Mouse (Mus musculus): Measurements from ENCODE around the gene Gm45062. TPM values are rescaled to one million over a fixed set of nuclear protein-coding genes. Genes with fewer than 3 reads are reported as not detected.

The Gm45062 gene
- polyA plus RNA-seq, 1 experiment from 2014 or later, result 4.2 TPM

- Histone ChIP-seq H3K4me1 (ENCODE audit: control insufficient read depth in 2 of 2, insufficient read depth in 2 of 2, low read length in 2 of 2) (0 out of 4 replicates have a peak, but pooled peaks cover 0 to 2% of the 10 kb centered on the region in 2 experiments), H3K36me3 (ENCODE audit: control insufficient read depth, insufficient read depth, low read length) (no peaks in the 10 kb centered on the region), H3K4me3 (ENCODE audit: control insufficient read depth in 1 of 2, insufficient read depth in 1 of 2, low read depth in 1 of 2, low read length in 2 of 2) (no peak overlapping the region), H3K4me2 (ENCODE audit: low read length) (no peak overlapping the region), H3K9me3 (ENCODE audit: control insufficient read depth, low read length) (no peaks in the 10 kb centered on the region), H3K9ac (ENCODE audit: low read length) (no peak overlapping the region), H3K27ac (replicated peaks in 1 of 2; ENCODE audit: control insufficient read depth in 1 of 2, insufficient read depth in 1 of 2, low read depth in 2 of 2, low read length in 2 of 2) (no peak overlapping the region), H3K27me3 (ENCODE audit: control insufficient read depth, insufficient read depth, low read length) (no peaks in the 10 kb centered on the region)
- WGBS, result 65% methylated on average over 2 of the region's 2 CpGs
- ATAC-seq (ENCODE audit: insufficient number of reproducible peaks, insufficient read depth, low FRiP score, low read depth), result no peak
Observed at GRCm38 (mm10) chr6:8347154-8347553, 87.9 kb downstream of the Gm45062 start.

DNA sequence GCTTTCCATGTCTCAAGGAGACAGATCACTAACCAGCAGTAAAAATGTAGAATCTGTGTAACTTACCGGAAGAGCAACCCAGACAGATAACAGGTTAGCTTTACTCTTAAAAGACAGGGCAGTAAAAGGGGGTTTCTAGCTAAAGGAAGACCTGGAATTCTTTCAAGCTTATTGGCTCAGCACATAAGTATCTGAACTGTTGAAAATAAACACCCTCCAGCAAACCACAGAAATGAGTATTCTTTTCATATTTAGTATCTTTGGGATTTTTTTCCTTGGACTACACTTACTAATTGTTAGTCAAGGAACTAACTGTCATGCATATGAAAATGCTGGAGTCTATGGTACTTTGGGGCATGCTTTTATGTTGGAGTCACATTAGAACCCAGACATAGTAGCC is 89.1 kb downstream of the Gm45062 start:
- no peak overlapping the region for H3K4me2 ChIP-seq (ENCODE audit: low read length)
- no peak overlapping the region for H3K9ac ChIP-seq (ENCODE audit: low read length)
- no peaks in the 10 kb centered on the region for H3K27me3 ChIP-seq (ENCODE audit: control insufficient read depth, insufficient read depth, low read length)
- no peak for ATAC-seq (ENCODE audit: insufficient number of reproducible peaks, insufficient read depth, low FRiP score, low read depth)
- H3K9me3 ChIP-seq (ENCODE audit: control insufficient read depth, low read length), result no peaks in the 10 kb centered on the region
- no peak overlapping the region for H3K4me3 ChIP-seq (ENCODE audit: control insufficient read depth in 1 of 2, insufficient read depth in 1 of 2, low read depth in 1 of 2, low read length in 2 of 2)
- WGBS, result 88% methylated on average over 1 of the region's 1 CpGs
- no peaks in the 10 kb centered on the region for H3K36me3 ChIP-seq (ENCODE audit: control insufficient read depth, insufficient read depth, low read length)
- H3K4me1 ChIP-seq (ENCODE audit: control insufficient read depth in 2 of 2, insufficient read depth in 2 of 2, low read length in 2 of 2), result 0 out of 4 replicates have a peak, but pooled peaks cover 0 to 2% of the 10 kb centered on the region in 2 experiments
- no peak overlapping the region for H3K27ac ChIP-seq (replicated peaks in 1 of 2; ENCODE audit: control insufficient read depth in 1 of 2, insufficient read depth in 1 of 2, low read depth in 2 of 2, low read length in 2 of 2)

DNA sequence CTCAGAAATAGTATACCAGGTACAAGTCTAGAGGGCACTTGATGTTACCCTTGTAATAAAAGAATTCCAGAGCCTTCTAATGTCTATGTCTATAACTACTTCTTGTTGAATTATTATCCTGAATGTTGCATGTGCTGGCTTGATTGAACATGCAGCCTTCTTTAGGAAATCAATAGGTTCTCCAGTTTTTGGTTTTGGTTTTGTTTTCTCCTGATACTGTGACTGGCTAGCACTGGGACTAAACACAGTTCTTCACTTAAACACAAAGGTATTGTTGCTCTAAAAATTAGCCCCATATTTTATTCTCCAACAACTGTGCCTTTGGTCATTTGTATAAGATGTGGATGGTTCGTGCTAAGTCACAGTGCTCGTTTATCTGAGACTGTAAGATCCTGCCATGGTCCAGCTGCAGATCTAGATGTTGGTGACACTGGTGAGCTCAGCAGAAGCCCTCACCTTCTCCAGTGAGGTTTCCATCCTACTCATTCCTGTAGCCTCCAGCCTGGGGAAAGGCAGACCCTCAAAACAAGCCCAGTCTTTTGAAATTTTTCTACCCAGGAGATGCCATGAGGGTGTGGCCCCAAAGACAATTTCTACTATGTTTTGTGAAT is 89.9 kb downstream of the Gm45062 start:
- Histone ChIP-seq H3K4me3 (ENCODE audit: control insufficient read depth in 1 of 2, insufficient read depth in 1 of 2, low read depth in 1 of 2, low read length in 2 of 2) (no peak overlapping the region), H3K36me3 (ENCODE audit: control insufficient read depth, insufficient read depth, low read length) (no peaks in the 10 kb centered on the region), H3K9me3 (ENCODE audit: control insufficient read depth, low read length) (no peaks in the 10 kb centered on the region), H3K27me3 (ENCODE audit: control insufficient read depth, insufficient read depth, low read length) (no peaks in the 10 kb centered on the region), H3K4me2 (ENCODE audit: low read length) (no peak overlapping the region), H3K9ac (ENCODE audit: low read length) (no peak overlapping the region), H3K27ac (replicated peaks in 1 of 2; ENCODE audit: control insufficient read depth in 1 of 2, insufficient read depth in 1 of 2, low read depth in 2 of 2, low read length in 2 of 2) (no peak overlapping the region), H3K4me1 (ENCODE audit: control insufficient read depth in 2 of 2, insufficient read depth in 2 of 2, low read length in 2 of 2) (0 out of 4 replicates have a peak, but pooled peaks cover 0 to 2% of the 10 kb centered on the region in 2 experiments)
- WGBS, result 82% methylated on average over 2 of the region's 2 CpGs
- ATAC-seq (ENCODE audit: insufficient number of reproducible peaks, insufficient read depth, low FRiP score, low read depth), result no peak

- ATAC-seq (ENCODE audit: insufficient number of reproducible peaks, insufficient read depth, low FRiP score, low read depth), result no peak
- no peak overlapping the region for H3K27ac ChIP-seq (replicated peaks in 1 of 2; ENCODE audit: control insufficient read depth in 1 of 2, insufficient read depth in 1 of 2, low read depth in 2 of 2, low read length in 2 of 2)
- H3K27me3 ChIP-seq (ENCODE audit: control insufficient read depth, insufficient read depth, low read length), result no peaks in the 10 kb centered on the region
- WGBS, result 89% methylated on average over 2 of the region's 2 CpGs
- no peak overlapping the region for H3K4me3 ChIP-seq (ENCODE audit: control insufficient read depth in 1 of 2, insufficient read depth in 1 of 2, low read depth in 1 of 2, low read length in 2 of 2)
- H3K4me1 ChIP-seq (ENCODE audit: control insufficient read depth in 2 of 2, insufficient read depth in 2 of 2, low read length in 2 of 2), result 0 out of 4 replicates have a peak, but pooled peaks cover 0 to 2% of the 10 kb centered on the region in 2 experiments
- no peaks in the 10 kb centered on the region for H3K9me3 ChIP-seq (ENCODE audit: control insufficient read depth, low read length)
- no peak overlapping the region for H3K4me2 ChIP-seq (ENCODE audit: low read length)
- H3K9ac ChIP-seq (ENCODE audit: low read length), result no peak overlapping the region
- no peaks in the 10 kb centered on the region for H3K36me3 ChIP-seq (ENCODE audit: control insufficient read depth, insufficient read depth, low read length)
Observed at GRCm38 (mm10) chr6:8351507-8351906, 92.3 kb downstream of the Gm45062 start.

DNA sequence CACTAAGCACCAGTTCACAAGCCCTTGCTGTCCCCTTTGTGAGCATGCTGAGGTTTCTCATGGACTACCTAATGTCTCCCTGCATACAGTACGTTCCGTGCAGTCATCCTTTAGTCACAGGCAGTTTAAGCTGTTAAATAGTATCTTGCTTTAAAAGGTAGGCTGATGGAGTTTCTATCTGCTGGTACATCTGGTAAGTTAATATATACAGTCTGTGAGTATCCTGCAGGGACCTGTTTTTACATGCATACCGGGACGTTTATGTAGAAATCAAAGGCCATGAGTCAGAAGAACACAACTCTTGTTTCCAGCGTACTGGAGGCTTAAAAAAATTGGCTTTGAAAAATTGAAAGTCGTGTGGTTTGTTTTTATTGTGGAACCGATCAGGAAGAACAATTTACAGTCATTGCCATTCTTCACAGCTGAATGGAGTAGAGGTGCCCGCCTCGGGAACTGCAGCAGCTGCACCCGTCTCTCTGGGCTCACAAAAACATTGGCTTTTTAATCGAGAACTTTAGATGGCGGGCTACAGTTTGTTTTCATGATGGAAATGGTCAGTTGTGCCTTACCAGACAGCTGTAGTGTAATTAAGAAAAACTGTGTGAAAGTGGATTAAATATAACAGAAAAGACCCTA is 93.4 kb downstream of the Gm45062 start:
- 82% methylated on average over 12 of the region's 12 CpGs for WGBS

GRCm38 (mm10) chr6:8353461-8353860 is 94.2 kb downstream of the Gm45062 start:
- no peak for ATAC-seq (ENCODE audit: insufficient number of reproducible peaks, insufficient read depth, low FRiP score, low read depth)

More for the DNA sequence above, 93.4 kb downstream of the Gm45062 start:
- no peaks in the 10 kb centered on the region for H3K4me1 ChIP-seq (ENCODE audit: control insufficient read depth in 2 of 2, insufficient read depth in 2 of 2, low read length in 2 of 2)
- H3K9ac ChIP-seq (ENCODE audit: low read length), result no peak overlapping the region
- no peaks in the 10 kb centered on the region for H3K9me3 ChIP-seq (ENCODE audit: control insufficient read depth, low read length)
- no peaks in the 10 kb centered on the region for H3K36me3 ChIP-seq (ENCODE audit: control insufficient read depth, insufficient read depth, low read length)
- H3K4me3 ChIP-seq (ENCODE audit: control insufficient read depth in 1 of 2, insufficient read depth in 1 of 2, low read depth in 1 of 2, low read length in 2 of 2), result no peak overlapping the region
- no peaks in the 10 kb centered on the region for H3K27me3 ChIP-seq (ENCODE audit: control insufficient read depth, insufficient read depth, low read length)
- no peak overlapping the region for H3K27ac ChIP-seq (replicated peaks in 1 of 2; ENCODE audit: control insufficient read depth in 1 of 2, insufficient read depth in 1 of 2, low read depth in 2 of 2, low read length in 2 of 2)
- H3K4me2 ChIP-seq (ENCODE audit: low read length), result no peak overlapping the region
- no peak for ATAC-seq (ENCODE audit: insufficient number of reproducible peaks, insufficient read depth, low FRiP score, low read depth)

DNA sequence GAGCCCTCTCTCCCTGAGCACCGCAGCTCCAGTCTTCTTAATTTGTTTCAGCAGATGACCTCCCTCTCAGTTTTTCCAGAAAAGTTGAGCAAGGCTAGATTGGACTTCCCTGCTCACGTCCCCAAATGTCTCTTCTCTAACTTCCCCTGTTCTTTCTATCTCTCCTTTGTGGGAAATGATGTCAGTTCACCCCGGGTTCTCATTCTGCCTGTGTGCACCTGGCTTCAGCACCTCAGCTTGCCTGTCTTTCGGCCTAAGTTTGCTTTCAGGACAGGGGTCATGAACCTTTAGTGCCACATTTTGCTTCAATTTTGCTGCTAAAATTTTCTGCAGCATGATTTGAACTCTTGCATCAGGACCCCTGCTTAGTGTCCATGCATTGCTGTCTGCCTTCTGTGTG is 95.6 kb downstream of the Gm45062 start:
- Histone ChIP-seq H3K27me3 (ENCODE audit: control insufficient read depth, insufficient read depth, low read length) (no peaks in the 10 kb centered on the region), H3K9me3 (ENCODE audit: control insufficient read depth, low read length) (no peaks in the 10 kb centered on the region), H3K4me3 (ENCODE audit: control insufficient read depth in 1 of 2, insufficient read depth in 1 of 2, low read depth in 1 of 2, low read length in 2 of 2) (no peak overlapping the region), H3K9ac (ENCODE audit: low read length) (no peak overlapping the region), H3K4me1 (ENCODE audit: control insufficient read depth in 2 of 2, insufficient read depth in 2 of 2, low read length in 2 of 2) (no peaks in the 10 kb centered on the region), H3K4me2 (ENCODE audit: low read length) (no peak overlapping the region), H3K36me3 (ENCODE audit: control insufficient read depth, insufficient read depth, low read length) (no peaks in the 10 kb centered on the region), H3K27ac (replicated peaks in 1 of 2; ENCODE audit: control insufficient read depth in 1 of 2, insufficient read depth in 1 of 2, low read depth in 2 of 2, low read length in 2 of 2) (no peak overlapping the region)
- ATAC-seq (ENCODE audit: insufficient number of reproducible peaks, insufficient read depth, low FRiP score, low read depth), result no peak
- WGBS, result 74% methylated on average over 4 of the region's 4 CpGs

More at GRCm38 (mm10) chr6:8353461-8353860, 94.2 kb downstream of the Gm45062 start:
- Histone ChIP-seq H3K36me3 (ENCODE audit: control insufficient read depth, insufficient read depth, low read length) (no peaks in the 10 kb centered on the region), H3K4me1 (ENCODE audit: control insufficient read depth in 2 of 2, insufficient read depth in 2 of 2, low read length in 2 of 2) (no peaks in the 10 kb centered on the region), H3K27me3 (ENCODE audit: control insufficient read depth, insufficient read depth, low read length) (no peaks in the 10 kb centered on the region), H3K4me2 (ENCODE audit: low read length) (no peak overlapping the region), H3K4me3 (ENCODE audit: control insufficient read depth in 1 of 2, insufficient read depth in 1 of 2, low read depth in 1 of 2, low read length in 2 of 2) (no peak overlapping the region), H3K27ac (replicated peaks in 1 of 2; ENCODE audit: control insufficient read depth in 1 of 2, insufficient read depth in 1 of 2, low read depth in 2 of 2, low read length in 2 of 2) (no peak overlapping the region), H3K9me3 (ENCODE audit: control insufficient read depth, low read length) (no peaks in the 10 kb centered on the region), H3K9ac (ENCODE audit: low read length) (no peak overlapping the region)
- WGBS, result 68% methylated on average over 4 of the region's 4 CpGs
